Mouse (Mus musculus) olfactory bulb, adult 2 months (tissue): ENCODE measurements at regions not wholly inside any gene's neighbourhood (a gene's known extent, or its start where the extent isn't known, plus 50 kb on each side); places are given as distances from the start of the nearest gene placed in this dataset.

Experiments used
- CTCF ChIP-seq: fragments of 200-500 bp; IDR thresholded peaks from 2 replicates; pipeline ENCODE4 v1.5.1; 2012; ENCODE audit warnings: low read depth, mild to moderate bottlenecking, low read length, moderate library complexity; ENCODE audit not compliant: insufficient read depth
- POLR2A ChIP-seq: fragments of 200-500 bp; IDR thresholded peaks from 2 replicates; pipeline ENCODE4 v1.6.1; 2012; ENCODE audit warnings: mild to moderate bottlenecking, low read depth, low read length, moderate library complexity; ENCODE audit not compliant: insufficient read depth

DNA sequence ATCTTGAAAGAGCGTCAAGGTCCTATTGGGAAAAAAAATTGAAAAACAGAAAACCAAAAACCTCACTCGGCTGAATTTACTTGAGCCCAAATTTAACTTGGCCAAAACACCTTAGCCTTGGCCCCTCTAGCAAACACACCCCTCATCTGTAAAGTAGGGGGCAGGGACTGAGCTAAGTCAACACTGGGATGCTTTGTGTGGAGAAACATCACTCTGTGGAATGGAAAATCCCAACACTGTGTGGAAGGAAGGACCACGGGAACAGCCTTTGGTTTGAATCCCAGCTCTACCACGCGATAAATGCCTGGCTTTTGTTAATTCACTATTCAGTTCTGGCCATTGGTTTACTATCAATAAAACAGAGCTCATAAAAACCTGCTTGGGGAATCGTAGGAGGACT is 335.8 kb downstream of the Nuak1 start:
- TF ChIP-seq CTCF (no peak), POLR2A (no peak)
